Mouse (Mus musculus) small intestine, adult 2 months (tissue): ENCODE results near the gene Arhgap31.

Experiments
- CTCF ChIP-seq: fragments of 200-500 bp; IDR thresholded peaks from 2 replicates; pipeline ENCODE4 v1.5.1; 2012; ENCODE audit warnings: low read depth, mild to moderate bottlenecking, control low read depth, inconsistent platforms, low read length, moderate library complexity, mixed read lengths; ENCODE audit not compliant: insufficient replicate concordance, insufficient read length; ENCODE audit errors: extremely low read depth
- POLR2A ChIP-seq: fragments of 200-500 bp; IDR thresholded peaks from 2 replicates; pipeline ENCODE4 v1.6.1; 2012; ENCODE audit warnings: low read depth, mild to moderate bottlenecking, control low read depth, inconsistent platforms, low read length, moderate library complexity

DNA sequence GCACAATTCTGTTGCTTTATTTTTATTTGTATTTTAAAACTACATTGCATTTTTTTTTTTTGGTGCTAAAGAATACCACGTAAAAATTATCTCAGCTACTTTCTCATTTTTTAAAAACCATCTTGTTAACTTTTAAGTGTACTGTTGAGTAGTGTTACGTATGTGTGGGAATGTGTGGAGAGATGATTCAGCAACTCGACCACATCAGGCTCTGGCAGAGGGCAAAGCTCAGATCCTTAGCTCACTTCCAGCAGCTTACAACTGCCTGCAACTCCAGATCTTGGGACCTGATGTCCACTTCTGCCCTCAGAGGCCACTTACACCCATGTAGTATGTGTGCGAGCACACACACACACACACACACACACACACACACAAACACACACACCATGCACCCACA, 43.5 kb upstream of the Arhgap31 start:
- no peak for TF ChIP-seq POLR2A
- TF ChIP-seq CTCF, result no peak
